Mouse (Mus musculus): ENCODE results near the gene Magi1. TPM values are rescaled to one million over a fixed set of nuclear protein-coding genes. Genes with fewer than 3 reads are reported as not detected.
A peak's percentile ranks its signal among the peaks of the same experiment; 100 is the strongest.

Magi1 gene
- total and polyA plus RNA-seq, 3 experiments = not detected

DNA sequence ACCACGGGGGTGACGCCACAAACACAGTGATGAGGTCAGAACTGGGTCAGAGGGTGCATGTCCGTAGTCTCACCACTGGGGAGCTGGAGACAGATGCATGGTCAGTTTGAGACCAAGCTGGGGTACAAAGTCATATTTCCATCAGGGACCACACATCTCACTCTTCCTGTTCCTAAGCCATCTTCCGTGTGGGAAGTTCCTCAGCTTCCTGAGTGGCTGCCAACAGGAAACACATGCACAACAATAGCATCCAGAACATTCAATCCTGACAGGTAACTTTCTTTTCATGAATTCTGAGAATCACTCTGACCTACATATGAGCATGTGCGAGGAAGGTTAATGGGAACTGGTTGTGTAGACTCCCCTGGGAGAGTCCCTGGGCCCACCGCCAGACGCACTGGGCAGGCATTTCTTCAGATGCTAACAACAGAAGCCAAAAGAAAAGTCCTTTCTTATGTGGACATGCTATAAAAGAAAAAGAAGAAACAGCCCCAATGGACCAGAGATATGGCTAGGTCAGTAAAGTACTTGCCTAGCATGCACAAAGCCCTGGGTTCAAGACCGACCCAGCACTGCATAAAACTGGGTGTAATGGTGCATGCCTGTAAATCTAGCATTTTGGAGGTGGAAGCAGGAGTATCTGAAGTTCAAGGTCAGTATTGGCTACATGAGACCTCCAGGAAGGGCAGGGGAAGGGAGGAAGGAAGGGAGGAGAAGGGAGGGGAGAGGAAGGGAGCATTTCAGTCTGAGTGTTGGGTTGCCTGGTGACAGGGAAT, 138.1 kb downstream of the Magi1 start:
- Histone ChIP-seq H3K9ac (ENCODE audit: insufficient read depth, low read depth) (no peak overlapping the region), H3K9me3 (replicated peaks; ENCODE audit: low read length) (peaks cover 71% of the 10 kb centered on the region), H3K27me3 (replicated peaks) (no peaks in the 10 kb centered on the region), H3K27ac (ENCODE audit: insufficient read depth, low read depth) (no peak overlapping the region), H3K4me2 (ENCODE audit: insufficient read depth, low read depth, poor library complexity, severe bottlenecking) (no peak overlapping the region), H3K36me3 (replicated peaks in 1 of 2; ENCODE audit: control insufficient read depth in 1 of 2, insufficient read depth in 1 of 2, low read length in 1 of 2) (no peaks in the 10 kb centered on the region), H3K4me3 (replicated peaks in 1 of 3; ENCODE audit: low read depth in 2 of 3, low read length in 2 of 3, poor library complexity in 1 of 3) (peak overlapping the region in 1 of 3 experiments; percentile 3), H3K79me2 (replicated peaks; ENCODE audit: control insufficient read depth, extremely low read depth, insufficient read depth, poor library complexity, severe bottlenecking) (no peaks in the 10 kb centered on the region), H3K4me1 (ENCODE audit: control insufficient read depth in 1 of 2, insufficient read depth in 2 of 2) (no peaks in the 10 kb centered on the region)
- in situ Hi-C loops (cut with MboI; ENCODE audit: low pct_ligation_motif_present, low pct_unique_long_range_greater_than_20kb, low sequenced_read_pairs) (no loop called here), dilution Hi-C loops (cut with MboI; ENCODE audit: extremely low pct_ligation_motif_present, extremely low pct_unique_long_range_greater_than_20kb, low sequenced_read_pairs) (no loop called here)
- no peak for TF ChIP-seq POLR2AphosphoS2 (IDR thresholded peaks at IDR 0.05; ENCODE audit: low read depth, low read length)
- TF ChIP-seq SIN3A (IDR thresholded peaks at IDR 0.05; ENCODE audit: low read length) = no peak
- TF ChIP-seq GABPA (IDR thresholded peaks at IDR 0.05; ENCODE audit: insufficient replicate concordance, low read depth, low read length) = no peak
- TF ChIP-seq KAT2A (IDR thresholded peaks at IDR 0.05; ENCODE audit: insufficient replicate concordance, low read length) = no peak
- TF ChIP-seq RAD21 (IDR thresholded peaks at IDR 0.05; ENCODE audit: low read depth, low read length) = no peak
- TF ChIP-seq CHD1 (IDR thresholded peaks at IDR 0.05; ENCODE audit: low read depth, low read length) = no peak
- TF ChIP-seq JUND (conservative IDR thresholded peaks at IDR 0.05; ENCODE audit: low read depth, low read length) = no peak
- TF ChIP-seq UBTF (IDR thresholded peaks at IDR 0.05; ENCODE audit: low read depth, low read length) = no peak
- DNase-seq (ENCODE audit: extremely low read depth) = no peak

DNA sequence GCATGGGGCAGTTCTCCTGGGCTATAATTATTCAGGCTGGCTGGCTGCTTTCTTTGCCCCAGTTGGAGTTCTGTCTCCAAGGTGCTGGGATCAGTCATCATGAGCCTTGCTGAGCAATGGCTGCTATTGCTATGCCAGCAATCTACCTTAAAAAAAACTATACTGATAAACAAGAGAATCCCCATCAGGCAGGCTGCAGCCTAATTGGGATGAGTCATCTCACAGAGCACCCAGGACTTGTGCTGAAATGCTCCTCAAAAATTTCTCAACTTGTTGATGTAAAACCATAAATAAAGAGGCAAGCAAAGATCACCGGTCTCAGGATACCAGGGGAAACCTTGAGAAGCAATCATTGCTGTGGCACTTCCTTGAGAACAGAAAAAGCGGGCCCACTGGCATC, 141.2 kb downstream of the Magi1 start:
- no peaks in the 10 kb centered on the region for H3K36me3 ChIP-seq (replicated peaks in 1 of 2; ENCODE audit: control insufficient read depth in 1 of 2, insufficient read depth in 1 of 2, low read length in 1 of 2)
- dilution Hi-C loops (cut with MboI; ENCODE audit: extremely low pct_ligation_motif_present, extremely low pct_unique_long_range_greater_than_20kb, low sequenced_read_pairs) = no loop called here
- H3K4me3 ChIP-seq (replicated peaks in 1 of 3; ENCODE audit: low read depth in 2 of 3, low read length in 2 of 3, poor library complexity in 1 of 3) = no peak overlapping the region
- no peak overlapping the region for H3K4me2 ChIP-seq (ENCODE audit: insufficient read depth, low read depth, poor library complexity, severe bottlenecking)
- H3K9ac ChIP-seq (ENCODE audit: insufficient read depth, low read depth) = no peak overlapping the region
- H3K4me1 ChIP-seq (ENCODE audit: control insufficient read depth in 1 of 2, insufficient read depth in 2 of 2) = no peaks in the 10 kb centered on the region
- TF ChIP-seq MAFK (IDR thresholded peaks at IDR 0.05; ENCODE audit: insufficient replicate concordance, low read length) (no peak), USF1 (IDR thresholded peaks at IDR 0.05; ENCODE audit: low read depth, low read length) (no peak), RCOR1 (conservative IDR thresholded peaks at IDR 0.05; ENCODE audit: low read depth, low read length) (no peak), JUND (conservative IDR thresholded peaks at IDR 0.05; ENCODE audit: low read depth, low read length) (no peak), POLR2A (IDR thresholded peaks at IDR 0.05; ENCODE audit: low read depth, low read length) (no peak)
- no peak for DNase-seq (ENCODE audit: extremely low read depth)
- peaks cover 75% of the 10 kb centered on the region for H3K9me3 ChIP-seq (replicated peaks; ENCODE audit: low read length)
- H3K27me3 ChIP-seq (replicated peaks) = no peaks in the 10 kb centered on the region
- in situ Hi-C loops (cut with MboI; ENCODE audit: low pct_ligation_motif_present, low pct_unique_long_range_greater_than_20kb, low sequenced_read_pairs) = no loop called here
- H3K79me2 ChIP-seq (replicated peaks; ENCODE audit: control insufficient read depth, extremely low read depth, insufficient read depth, poor library complexity, severe bottlenecking) = no peaks in the 10 kb centered on the region
- no peak overlapping the region for H3K27ac ChIP-seq (ENCODE audit: insufficient read depth, low read depth)

DNA sequence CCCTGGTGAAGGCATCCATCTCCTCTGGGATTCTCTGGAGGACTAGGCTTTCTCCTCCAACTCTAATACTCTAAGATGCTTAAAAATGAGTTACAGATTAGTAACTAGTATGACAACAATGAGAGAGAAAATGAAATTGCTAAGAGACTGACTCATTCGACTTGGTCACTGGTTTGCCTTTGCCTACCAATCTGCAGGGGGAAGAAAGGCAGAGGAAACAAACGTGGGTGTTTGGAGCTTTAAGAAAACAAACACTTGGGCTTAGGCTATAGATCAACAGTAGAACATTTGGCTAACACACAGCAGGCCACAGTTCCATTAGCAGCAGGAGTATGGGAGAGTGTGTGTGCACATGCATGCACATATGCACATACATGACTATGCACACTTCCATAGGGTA, 142.2 kb downstream of the Magi1 start:
- no peaks in the 10 kb centered on the region for H3K36me3 ChIP-seq (replicated peaks in 1 of 2; ENCODE audit: control insufficient read depth in 1 of 2, insufficient read depth in 1 of 2, low read length in 1 of 2)
- H3K79me2 ChIP-seq (replicated peaks; ENCODE audit: control insufficient read depth, extremely low read depth, insufficient read depth, poor library complexity, severe bottlenecking) = no peaks in the 10 kb centered on the region
- H3K27me3 ChIP-seq (replicated peaks) = no peaks in the 10 kb centered on the region
- in situ Hi-C loops (cut with MboI; ENCODE audit: low pct_ligation_motif_present, low pct_unique_long_range_greater_than_20kb, low sequenced_read_pairs) = no loop called here
- no peak overlapping the region for H3K27ac ChIP-seq (ENCODE audit: insufficient read depth, low read depth)
- TF ChIP-seq CHD1 (IDR thresholded peaks at IDR 0.05; ENCODE audit: low read depth, low read length) = no peak
- H3K4me3 ChIP-seq (replicated peaks in 1 of 3; ENCODE audit: low read depth in 2 of 3, low read length in 2 of 3, poor library complexity in 1 of 3) = no peak overlapping the region
- H3K4me2 ChIP-seq (ENCODE audit: insufficient read depth, low read depth, poor library complexity, severe bottlenecking) = no peak overlapping the region
- no peak for DNase-seq (ENCODE audit: extremely low read depth)
- H3K9me3 ChIP-seq (replicated peaks; ENCODE audit: low read length) = peaks cover 79% of the 10 kb centered on the region
- no peaks in the 10 kb centered on the region for H3K4me1 ChIP-seq (ENCODE audit: control insufficient read depth in 1 of 2, insufficient read depth in 2 of 2)
- no peak overlapping the region for H3K9ac ChIP-seq (ENCODE audit: insufficient read depth, low read depth)
- dilution Hi-C loops (cut with MboI; ENCODE audit: extremely low pct_ligation_motif_present, extremely low pct_unique_long_range_greater_than_20kb, low sequenced_read_pairs) = no loop called here

Data from CH12.LX (cell line).